Mouse (Mus musculus) testis, adult 2 months (tissue): ENCODE data around the gene Polr2a.

ENCODE experiments used
- CTCF ChIP-seq: fragments of 200-500 bp; IDR thresholded peaks from 2 replicates; pipeline ENCODE4 v1.5.1; 2012; ENCODE audit warnings: low read depth, mild to moderate bottlenecking, inconsistent platforms, low read length, moderate library complexity; ENCODE audit not compliant: control insufficient read depth, insufficient read depth, insufficient replicate concordance
- POLR2A ChIP-seq: fragments of 200-500 bp; IDR thresholded peaks from 2 replicates; pipeline ENCODE4 v1.6.1; 2012; ENCODE audit warnings: low read depth, mild to moderate bottlenecking, inconsistent platforms, low read length, moderate library complexity; ENCODE audit not compliant: control insufficient read depth

DNA sequence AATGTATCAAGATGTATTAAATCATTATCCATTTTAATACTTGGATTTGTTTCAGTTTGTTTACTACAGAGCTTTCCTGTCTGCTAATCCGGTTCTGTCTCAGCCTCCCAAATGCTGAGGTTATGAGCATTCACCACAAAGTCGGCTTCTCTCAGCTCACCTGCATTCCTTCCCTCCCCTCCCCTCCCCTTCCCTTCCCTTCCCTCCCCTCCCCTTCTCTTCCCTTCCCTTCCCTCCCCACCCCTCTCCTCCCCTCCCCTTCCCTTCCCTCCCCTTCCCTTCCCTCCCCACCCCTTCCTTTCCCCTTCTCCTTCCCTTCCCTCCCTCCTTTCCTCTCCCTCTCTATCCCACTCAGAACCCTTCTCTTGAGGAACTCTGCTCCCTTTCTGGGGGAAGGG is 53.8 kb downstream of the Polr2a start:
- TF ChIP-seq CTCF, result no peak
- no peak for TF ChIP-seq POLR2A
